ENCODE assay signal across 17 mouse cellular contexts in the genomic region with DNA sequence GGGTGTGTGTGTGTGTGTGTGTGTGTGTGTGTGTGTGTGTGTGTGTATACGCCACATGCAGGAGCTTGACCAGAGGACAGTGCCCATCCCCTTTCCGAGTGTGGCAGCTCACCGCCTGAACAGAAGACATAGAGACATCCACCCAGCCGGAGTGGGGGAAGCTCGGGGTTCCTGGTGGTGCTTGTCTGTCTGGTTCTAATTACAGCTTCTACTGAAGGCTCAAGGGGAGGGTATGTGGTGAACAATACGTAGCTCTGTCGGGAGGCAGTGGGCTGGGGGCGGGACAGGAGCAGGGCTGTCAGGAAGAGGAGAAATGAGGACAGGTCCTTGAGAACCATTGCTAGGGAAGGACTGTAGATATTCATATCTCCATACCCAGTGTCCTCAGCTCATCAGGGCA.
DNase-seq lines count a peak whose midpoint lies in the region; ATAC-seq and TF ChIP-seq lines count a peak whose summit lies in the region.
"Had no signal": no experiment of that assay in that cellular context is flagged by ENCODE, and none has a peak within 500 bp of the region (broad histone marks: within the 10 kb centered on the region; RNA-seq: fewer than 3 reads in every experiment).

No protein-coding gene starts in this region.

- peak; percentile 23; the same call in 1 of the 2 replicates for ATAC-seq in forebrain, embryonic 13.5 days
- ATAC-seq in neural tube, embryonic 15.5 days (ENCODE audit: low FRiP score) = no peak
- ATAC-seq: intestine, embryonic 16.5 days had no signal

- H3K4me1 ChIP-seq in forebrain, embryonic 13.5 days = peaks cover 27% of the 10 kb centered on the region
- peaks cover 16% of the 10 kb centered on the region for H3K4me1 ChIP-seq in neural tube, embryonic 15.5 days

- H3K27ac ChIP-seq in layer of hippocampus, adult 2 months = peak overlapping the region; percentile 2; the same call in 1 of the 2 replicates
- peak overlapping the region; percentile 15 for H3K27ac ChIP-seq in forebrain, embryonic 13.5 days
- no peak overlapping the region for H3K27ac ChIP-seq in neural tube, embryonic 15.5 days (replicated peaks)
- H3K27ac ChIP-seq: hindbrain, embryonic 14.5 days had no signal

- no peaks in the 10 kb centered on the region for H3K9me3 ChIP-seq in forebrain, embryonic 13.5 days (replicated peaks)
- H3K9me3 ChIP-seq in neural tube, embryonic 15.5 days (replicated peaks) = no peaks in the 10 kb centered on the region

- H3K36me3 ChIP-seq in forebrain, embryonic 13.5 days (ENCODE audit: poor library complexity, severe bottlenecking) = peaks cover 11% of the 10 kb centered on the region; the same call in 1 of the 2 replicates
- H3K36me3 ChIP-seq in neural tube, embryonic 15.5 days = no peaks in the 10 kb centered on the region

- WGBS in forebrain, embryonic 13.5 days = 42% methylated on average over 8 of the region's 8 CpGs
- WGBS in neural tube, embryonic 15.5 days = 62% methylated on average over 8 of the region's 8 CpGs

- DNase-seq in layer of hippocampus, adult 2 months (ENCODE audit: low spot score in 2 of 2) = no peak
- no peak for DNase-seq in layer of hippocampus, postnatal 10 days (ENCODE audit: low spot score in 2 of 2)
- DNase-seq in embryo, embryonic 9.5 days (ENCODE audit: extremely low spot score) = peak; percentile 27
- peak; percentile 37 for DNase-seq in mesoderm, embryonic 11.5 days (ENCODE audit: low read depth, low spot score)
- DNase-seq in urinary bladder, adult 2 months (ENCODE audit: low spot score) = no peak
- DNase-seq in urinary bladder, adult 18-20 months (ENCODE audit: low spot score in 2 of 2) = no peak
- DNase-seq: cerebellum, adult 9-10 months; kidney, postnatal 4 days; layer of hippocampus, postnatal 36 days; left cerebral cortex, postnatal 4 days; lung, adult 18-20 months; midbrain, embryonic 14.5 days; thymus, adult 2 months had no signal

- no peak overlapping the region for H3K9ac ChIP-seq in forebrain, embryonic 13.5 days
- no peak overlapping the region for H3K9ac ChIP-seq in neural tube, embryonic 15.5 days (replicated peaks)
- H3K9ac ChIP-seq: hindbrain, embryonic 14.5 days had no signal

- no peak overlapping the region for H3K4me2 ChIP-seq in forebrain, embryonic 13.5 days
- H3K4me2 ChIP-seq in neural tube, embryonic 15.5 days = no peak overlapping the region
- H3K4me2 ChIP-seq: hindbrain, embryonic 14.5 days had no signal

- H3K4me3 ChIP-seq in layer of hippocampus, adult 2 months = no peak overlapping the region
- H3K4me3 ChIP-seq in forebrain, embryonic 13.5 days = no peak overlapping the region
- H3K4me3 ChIP-seq in neural tube, embryonic 15.5 days (replicated peaks) = no peak overlapping the region

- no peaks in the 10 kb centered on the region for H3K27me3 ChIP-seq in forebrain, embryonic 13.5 days
- no peaks in the 10 kb centered on the region for H3K27me3 ChIP-seq in neural tube, embryonic 15.5 days (replicated peaks)

- TF ChIP-seq CTCF in layer of hippocampus, adult 2 months (conservative IDR thresholded peaks at IDR 0.05) = no peak

Comparison
In these comparisons a context has a peak if more than half of its experiments do, and no peak if none do; other contexts are left out.
1. DNase-seq: peak in embryo, embryonic 9.5 days (single experiment) and mesoderm, embryonic 11.5 days (single experiment); none in layer of hippocampus, adult 2 months (0 of 2), layer of hippocampus, postnatal 10 days (0 of 2), urinary bladder, adult 2 months (single experiment) and urinary bladder, adult 18-20 months (0 of 2).